Mouse (Mus musculus): ENCODE data around the gene Slc25a11. TPM values are rescaled to one million over a fixed set of nuclear protein-coding genes. Genes with fewer than 3 reads are reported as not detected.

The Slc25a11 gene
- polyA plus RNA-seq, 1 experiment from 2014 or later = 155 TPM

- no peak overlapping the region for H3K4me3 ChIP-seq
- no peak for DNase-seq (ENCODE audit: low spot score)
- H3K27ac ChIP-seq = no peak overlapping the region
- H3K9me3 ChIP-seq = no peaks in the 10 kb centered on the region
- H3K27me3 ChIP-seq (ENCODE audit: insufficient read depth, poor library complexity, severe bottlenecking) = no peaks in the 10 kb centered on the region
- 90% methylated on average over 6 of the region's 6 CpGs for WGBS
- peaks cover 33% of the 10 kb centered on the region for H3K36me3 ChIP-seq
- H3K4me1 ChIP-seq (replicated peaks) = peaks cover 24% of the 10 kb centered on the region
These were observed 4.2 kb downstream of the Slc25a11 start for GRCm38 (mm10) chr11:70643051-70643450.

- DNase-seq (ENCODE audit: low spot score) = no peak
- Histone ChIP-seq H3K4me3 (no peak overlapping the region), H3K27me3 (ENCODE audit: insufficient read depth, poor library complexity, severe bottlenecking) (no peaks in the 10 kb centered on the region), H3K9me3 (no peaks in the 10 kb centered on the region), H3K36me3 (peaks cover 33% of the 10 kb centered on the region), H3K27ac (no peak overlapping the region), H3K4me1 (replicated peaks) (peaks cover 16% of the 10 kb centered on the region)
- 85% methylated on average over 7 of the region's 7 CpGs for WGBS
These were observed 6.0 kb downstream of the Slc25a11 start for GRCm38 (mm10) chr11:70641241-70641640.

GRCm38 (mm10) chr11:70639976-70640375 lies 7.3 kb downstream of the Slc25a11 start:
- WGBS = 87% methylated on average over 8 of the region's 8 CpGs

GRCm38 (mm10) chr11:70638714-70639278 lies 8.5 kb downstream of the Slc25a11 start, which contains the start of gene Gp1ba:
Gene Gp1ba, plus strand, starts transcription at chr11:70639122.
- Histone ChIP-seq H3K27ac (no peak within 1 kb of the TSS), H3K36me3 (peaks cover 13% of the 10 kb centered on the region), H3K4me3 (no peak within 1 kb of the TSS), H3K27me3 (ENCODE audit: insufficient read depth, poor library complexity, severe bottlenecking) (no peaks in the 10 kb centered on the region), H3K9me3 (no peaks in the 10 kb centered on the region), H3K4me1 (replicated peaks) (no peaks in the 10 kb centered on the region)
- 41% methylated on average over 5 of the region's 5 CpGs for WGBS
- DNase-seq (ENCODE audit: low spot score) = no peak

More at GRCm38 (mm10) chr11:70639976-70640375, 7.3 kb downstream of the Slc25a11 start:
- Histone ChIP-seq H3K27me3 (ENCODE audit: insufficient read depth, poor library complexity, severe bottlenecking) (no peaks in the 10 kb centered on the region), H3K27ac (no peak overlapping the region), H3K4me3 (no peak overlapping the region), H3K9me3 (no peaks in the 10 kb centered on the region), H3K4me1 (replicated peaks) (peaks cover 3% of the 10 kb centered on the region; the same call in 1 of the 2 replicates), H3K36me3 (peaks cover 25% of the 10 kb centered on the region)
- no peak for DNase-seq (ENCODE audit: low spot score)

GRCm38 (mm10) chr11:70638293-70638692 lies 9.0 kb downstream of the Slc25a11 start:
- Histone ChIP-seq H3K27me3 (ENCODE audit: insufficient read depth, poor library complexity, severe bottlenecking) (no peaks in the 10 kb centered on the region), H3K9me3 (no peaks in the 10 kb centered on the region), H3K4me3 (no peak overlapping the region), H3K36me3 (peaks cover 8% of the 10 kb centered on the region), H3K27ac (no peak overlapping the region), H3K4me1 (replicated peaks) (no peaks in the 10 kb centered on the region)
- 88% methylated on average over 1 of the region's 1 CpGs for WGBS
- no peak for DNase-seq (ENCODE audit: low spot score)

- Histone ChIP-seq H3K27me3 (ENCODE audit: insufficient read depth, poor library complexity, severe bottlenecking) (no peaks in the 10 kb centered on the region), H3K9me3 (no peaks in the 10 kb centered on the region), H3K4me1 (replicated peaks) (no peaks in the 10 kb centered on the region), H3K27ac (no peak overlapping the region), H3K36me3 (peaks cover 2% of the 10 kb centered on the region), H3K4me3 (no peak overlapping the region)
- WGBS = 94% methylated on average over 1 of the region's 1 CpGs
- no peak for DNase-seq (ENCODE audit: low spot score)
These were observed 9.5 kb downstream of the Slc25a11 start for GRCm38 (mm10) chr11:70637764-70638163.

- Histone ChIP-seq H3K36me3 (no peaks in the 10 kb centered on the region), H3K27me3 (ENCODE audit: insufficient read depth, poor library complexity, severe bottlenecking) (no peaks in the 10 kb centered on the region), H3K27ac (no peak overlapping the region), H3K4me3 (no peak overlapping the region), H3K9me3 (no peaks in the 10 kb centered on the region), H3K4me1 (replicated peaks) (no peaks in the 10 kb centered on the region)
- 84% methylated on average over 4 of the region's 4 CpGs for WGBS
- no peak for DNase-seq (ENCODE audit: low spot score)
These were observed 11.7 kb downstream of the Slc25a11 start for GRCm38 (mm10) chr11:70635601-70636000.

- no peak for DNase-seq (ENCODE audit: low spot score)
- H3K27me3 ChIP-seq (ENCODE audit: insufficient read depth, poor library complexity, severe bottlenecking) = no peaks in the 10 kb centered on the region
- no peak overlapping the region for H3K4me3 ChIP-seq
- H3K36me3 ChIP-seq = no peaks in the 10 kb centered on the region
- H3K9me3 ChIP-seq = no peaks in the 10 kb centered on the region
- H3K27ac ChIP-seq = no peak overlapping the region
- H3K4me1 ChIP-seq (replicated peaks) = no peaks in the 10 kb centered on the region
- WGBS = 71% methylated on average over 7 of the region's 7 CpGs
These were observed 17.1 kb downstream of the Slc25a11 start for GRCm38 (mm10) chr11:70630129-70630528.

GRCm38 (mm10) chr11:70629557-70629956 lies 17.7 kb downstream of the Slc25a11 start:
- DNase-seq (ENCODE audit: low spot score) = no peak
- WGBS = 63% methylated on average over 5 of the region's 5 CpGs

GRCm38 (mm10) chr11:70628431-70628830 lies 18.8 kb downstream of the Slc25a11 start:
- DNase-seq (ENCODE audit: low spot score) = no peak
- H3K27ac ChIP-seq = no peak overlapping the region
- no peaks in the 10 kb centered on the region for H3K27me3 ChIP-seq (ENCODE audit: insufficient read depth, poor library complexity, severe bottlenecking)
- no peaks in the 10 kb centered on the region for H3K4me1 ChIP-seq (replicated peaks)
- no peaks in the 10 kb centered on the region for H3K9me3 ChIP-seq
- H3K4me3 ChIP-seq = no peak overlapping the region
- WGBS = 82% methylated on average over 2 of the region's 2 CpGs
- H3K36me3 ChIP-seq = no peaks in the 10 kb centered on the region

More at GRCm38 (mm10) chr11:70629557-70629956, 17.7 kb downstream of the Slc25a11 start:
- Histone ChIP-seq H3K27me3 (ENCODE audit: insufficient read depth, poor library complexity, severe bottlenecking) (no peaks in the 10 kb centered on the region), H3K4me3 (no peak overlapping the region), H3K36me3 (no peaks in the 10 kb centered on the region), H3K9me3 (no peaks in the 10 kb centered on the region), H3K27ac (no peak overlapping the region), H3K4me1 (replicated peaks) (no peaks in the 10 kb centered on the region)

GRCm38 (mm10) chr11:70626877-70627276 lies 20.4 kb downstream of the Slc25a11 start:
- no peaks in the 10 kb centered on the region for H3K36me3 ChIP-seq
- no peak overlapping the region for H3K27ac ChIP-seq
- WGBS = 69% methylated on average over 4 of the region's 4 CpGs
- H3K4me1 ChIP-seq (replicated peaks) = peaks cover 4% of the 10 kb centered on the region; the same call in 1 of the 2 replicates
- H3K4me3 ChIP-seq = no peak overlapping the region
- DNase-seq (ENCODE audit: low spot score) = no peak
- H3K9me3 ChIP-seq = no peaks in the 10 kb centered on the region
- H3K27me3 ChIP-seq (ENCODE audit: insufficient read depth, poor library complexity, severe bottlenecking) = no peaks in the 10 kb centered on the region

- H3K4me3 ChIP-seq = no peak overlapping the region
- no peaks in the 10 kb centered on the region for H3K9me3 ChIP-seq
- H3K36me3 ChIP-seq = no peaks in the 10 kb centered on the region
- 51% methylated on average over 4 of the region's 4 CpGs for WGBS
- peaks cover 6% of the 10 kb centered on the region; the same call in 1 of the 2 replicates for H3K4me1 ChIP-seq (replicated peaks)
- peak; percentile 55 for DNase-seq (ENCODE audit: low spot score)
- H3K27me3 ChIP-seq (ENCODE audit: insufficient read depth, poor library complexity, severe bottlenecking) = no peaks in the 10 kb centered on the region
- H3K27ac ChIP-seq = no peak overlapping the region
These were observed 21.8 kb downstream of the Slc25a11 start for GRCm38 (mm10) chr11:70625473-70625872.

- Histone ChIP-seq H3K4me1 (replicated peaks) (peaks cover 6% of the 10 kb centered on the region; the same call in 1 of the 2 replicates), H3K36me3 (no peaks in the 10 kb centered on the region), H3K27me3 (ENCODE audit: insufficient read depth, poor library complexity, severe bottlenecking) (no peaks in the 10 kb centered on the region), H3K9me3 (no peaks in the 10 kb centered on the region), H3K4me3 (no peak overlapping the region), H3K27ac (no peak overlapping the region)
- no peak for DNase-seq (ENCODE audit: low spot score)
- 82% methylated on average over 10 of the region's 10 CpGs for WGBS
These were observed 24.1 kb downstream of the Slc25a11 start for GRCm38 (mm10) chr11:70623053-70623742.
